Mouse (Mus musculus) liver, postnatal 0 days (tissue): ENCODE data around the gene D130043K22Rik.

Source experiments
- CTCF ChIP-seq: sonication (generic); IDR thresholded peaks from 2 replicates; pipeline ENCODE4 v1.5.1; 2016; ENCODE audit warnings: antibody characterized with exemption, low read depth
- EP300 ChIP-seq: IDR thresholded peaks from 2 replicates; pipeline ENCODE4 v1.6.1; 2016; ENCODE audit warnings: antibody characterized with exemption, low read depth, mild to moderate bottlenecking

DNA sequence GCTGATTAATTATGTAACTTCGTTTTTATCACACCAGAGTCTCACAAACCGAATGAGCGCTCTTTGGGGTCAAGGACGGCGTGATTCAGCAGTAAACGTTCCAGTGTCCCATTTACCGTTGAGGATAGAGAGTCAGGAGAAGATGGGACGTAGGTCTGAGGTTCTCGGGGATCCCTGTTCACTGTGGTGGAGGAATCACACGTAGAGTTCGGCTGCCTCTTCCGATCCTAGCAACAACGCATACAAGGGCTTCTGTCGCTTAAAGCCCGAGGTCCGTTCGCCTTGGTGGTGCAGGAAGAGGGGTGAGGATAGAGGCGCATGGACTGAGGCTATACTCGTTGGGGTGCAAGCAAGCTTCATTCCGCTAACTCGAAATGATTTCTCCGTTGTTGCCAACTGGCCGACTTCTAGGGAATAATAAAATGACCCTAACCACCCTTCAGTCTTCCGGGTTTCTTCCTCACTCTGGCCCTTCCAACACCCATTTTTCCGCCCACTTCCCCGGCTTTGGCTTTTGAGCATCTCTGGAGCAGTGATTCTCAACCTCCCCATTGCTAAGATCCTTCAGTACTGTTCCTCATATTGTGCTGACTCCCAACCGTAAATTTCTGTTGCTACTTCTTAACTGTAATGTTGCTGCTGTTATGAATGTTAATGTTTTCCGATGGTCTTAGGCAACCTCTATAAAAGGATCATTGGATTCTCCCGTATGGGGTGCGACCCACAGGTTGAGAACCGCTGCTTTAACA, 44.8 kb upstream of the D130043K22Rik start:
- TF ChIP-seq CTCF (no peak), EP300 (no peak)
